Mouse (Mus musculus) megakaryocyte, embryonic 14.5 days (primary cell): ENCODE data around the gene Tnrc6a. TPM values are rescaled to one million over a fixed set of nuclear protein-coding genes. Genes with fewer than 3 reads are reported as not detected.
A peak's percentile ranks its signal among the peaks of the same experiment; 100 is the strongest.

ENCODE experiments used
- H3K27me3 ChIP-seq: replicated peaks from 2 replicates; pipeline ENCODE3; 2012; ENCODE audit warnings: inconsistent platforms
- H3K36me3 ChIP-seq: replicated peaks from 2 replicates; pipeline ENCODE3; 2012; ENCODE audit warnings: low read length, inconsistent platforms, mixed read lengths
- H3K4me1 ChIP-seq: 2 replicates; pipeline ENCODE4 v1.6.1; 2012; ENCODE audit warnings: inconsistent platforms
- H3K4me3 ChIP-seq: replicated peaks from 2 replicates; pipeline ENCODE3; 2012; ENCODE audit warnings: moderate library complexity, mild to moderate bottlenecking, inconsistent platforms
- H3K9me3 ChIP-seq: 2 replicates; pipeline ENCODE4 v1.6.1; 2012; ENCODE audit warnings: inconsistent platforms
- FLI1 ChIP-seq: IDR thresholded peaks from 2 replicates; pipeline ENCODE4 v1.6.1; 2012; ENCODE audit warnings: low read length, inconsistent platforms, mixed read lengths
- GATA1 ChIP-seq: IDR thresholded peaks from 3 replicates; pipeline ENCODE4 v1.6.1; 2012; ENCODE audit warnings: mixed read lengths, low read length, inconsistent platforms, borderline replicate concordance
- polyA plus RNA-seq: library from polyadenylated mRNA; stranded (reverse); fragments of >175 nt; gene quantifications from 2 replicates; pipeline ENCODE4 v1.2.3, GENCODE M21; 2012; ENCODE audit warnings: low replicate concordance; ENCODE audit not compliant: insufficient read depth

Gene Tnrc6a
- polyA plus RNA-seq, 1 experiment = 41.6 TPM

DNA sequence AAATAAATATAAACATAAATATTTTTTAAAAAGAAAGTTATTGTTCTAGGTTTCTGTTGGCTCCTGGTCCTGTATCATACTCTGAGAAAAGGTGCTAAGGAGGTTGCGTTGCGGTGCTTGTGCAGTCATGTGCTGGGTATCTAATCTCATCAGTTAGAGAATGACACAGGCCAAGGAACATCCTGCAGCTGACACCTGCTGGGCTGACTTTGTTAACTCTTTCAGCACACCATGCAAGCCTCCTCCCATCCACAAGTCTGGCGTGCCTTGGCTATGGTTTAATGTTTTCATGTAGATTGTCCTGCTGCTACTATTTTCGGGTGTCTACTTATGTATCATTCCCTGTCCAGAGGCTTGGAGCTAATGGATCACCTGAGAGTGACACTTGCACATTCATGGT is 14.3 kb downstream of the Tnrc6a start:
- TF ChIP-seq GATA1 (no peak), FLI1 (no peak)
- peaks cover 71% of the 10 kb centered on the region for H3K36me3 ChIP-seq
- no peaks in the 10 kb centered on the region for H3K27me3 ChIP-seq
- H3K4me1 ChIP-seq = peaks cover 62% of the 10 kb centered on the region
- H3K9me3 ChIP-seq = peaks cover 13% of the 10 kb centered on the region
- H3K4me3 ChIP-seq = peak overlapping the region; percentile 12

DNA sequence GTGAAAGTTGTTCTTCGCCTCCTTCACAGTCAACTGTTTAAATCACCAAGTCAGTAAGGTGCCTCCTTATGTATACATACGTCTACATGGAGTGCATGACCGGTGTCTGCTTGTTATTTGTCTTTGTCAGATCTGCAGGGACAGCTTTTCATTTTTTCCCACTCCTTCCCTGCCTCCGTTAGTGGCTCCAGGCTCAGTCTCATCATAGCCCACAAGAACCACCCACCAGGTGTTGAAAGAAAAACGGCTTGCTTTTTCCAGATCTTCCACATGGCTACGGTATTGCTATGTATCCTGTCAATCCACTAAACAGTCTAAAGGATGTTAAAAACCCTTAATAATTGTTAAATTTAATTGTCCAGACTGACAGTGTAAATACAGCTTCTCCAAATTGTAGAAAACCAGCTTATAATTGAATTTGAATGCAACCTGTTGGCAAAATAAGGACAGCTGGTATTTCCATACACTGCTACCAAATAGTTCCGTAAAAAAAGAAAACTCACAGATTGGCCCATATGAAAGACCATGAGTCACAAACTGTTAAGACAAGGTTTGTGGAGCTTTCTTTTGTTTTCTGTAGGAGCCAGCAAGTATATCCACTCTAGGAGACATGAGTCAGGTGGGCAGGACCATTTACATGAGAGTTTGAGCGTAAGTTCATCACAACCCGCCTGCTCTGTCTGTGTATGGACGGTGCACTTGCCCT is 22.6 kb downstream of the Tnrc6a start:
- peaks cover 61% of the 10 kb centered on the region for H3K36me3 ChIP-seq
- H3K9me3 ChIP-seq = no peaks in the 10 kb centered on the region
- no peak overlapping the region for H3K4me3 ChIP-seq
- H3K4me1 ChIP-seq = peaks cover 40% of the 10 kb centered on the region
- TF ChIP-seq FLI1 (no peak), GATA1 (no peak)
- no peaks in the 10 kb centered on the region for H3K27me3 ChIP-seq

GRCm38 (mm10) chr7:123147787-123148186 is 24.1 kb downstream of the Tnrc6a start:
- Histone ChIP-seq H3K4me1 (peaks cover 26% of the 10 kb centered on the region), H3K4me3 (no peak overlapping the region), H3K9me3 (no peaks in the 10 kb centered on the region), H3K36me3 (peaks cover 61% of the 10 kb centered on the region), H3K27me3 (no peaks in the 10 kb centered on the region)
- TF ChIP-seq FLI1 (no peak), GATA1 (no peak)

DNA sequence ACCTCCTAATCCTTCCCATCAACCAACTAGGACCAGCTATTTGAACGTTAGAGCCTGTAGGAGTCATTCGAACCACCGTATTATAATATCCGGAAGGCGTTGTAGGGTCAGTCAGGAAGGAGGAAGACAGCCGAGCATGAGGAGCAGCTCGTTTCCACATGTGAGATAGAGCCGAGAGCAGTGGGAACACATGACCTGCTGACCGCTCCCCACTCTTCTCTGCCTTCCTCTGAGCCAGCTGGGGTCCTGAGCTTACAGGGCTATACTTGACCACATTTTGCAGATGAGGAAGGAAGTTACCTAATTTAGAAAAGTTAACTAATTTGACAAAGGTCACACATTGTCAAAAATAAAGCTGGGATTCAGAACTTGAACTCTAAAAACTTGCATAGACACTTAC is 25.2 kb downstream of the Tnrc6a start:
- H3K4me3 ChIP-seq = peak overlapping the region; percentile 40
- TF ChIP-seq GATA1 (no peak), FLI1 (no peak)
- no peaks in the 10 kb centered on the region for H3K9me3 ChIP-seq
- peaks cover 23% of the 10 kb centered on the region for H3K4me1 ChIP-seq
- no peaks in the 10 kb centered on the region for H3K27me3 ChIP-seq
- H3K36me3 ChIP-seq = peaks cover 69% of the 10 kb centered on the region

GRCm38 (mm10) chr7:123162346-123162745 is 38.7 kb downstream of the Tnrc6a start:
- no peak for TF ChIP-seq GATA1
- TF ChIP-seq FLI1 = no peak
- Histone ChIP-seq H3K9me3 (no peaks in the 10 kb centered on the region), H3K27me3 (no peaks in the 10 kb centered on the region), H3K4me3 (no peak overlapping the region), H3K4me1 (peaks cover 7% of the 10 kb centered on the region; the same call in 1 of the 2 replicates), H3K36me3 (peaks cover 84% of the 10 kb centered on the region)

DNA sequence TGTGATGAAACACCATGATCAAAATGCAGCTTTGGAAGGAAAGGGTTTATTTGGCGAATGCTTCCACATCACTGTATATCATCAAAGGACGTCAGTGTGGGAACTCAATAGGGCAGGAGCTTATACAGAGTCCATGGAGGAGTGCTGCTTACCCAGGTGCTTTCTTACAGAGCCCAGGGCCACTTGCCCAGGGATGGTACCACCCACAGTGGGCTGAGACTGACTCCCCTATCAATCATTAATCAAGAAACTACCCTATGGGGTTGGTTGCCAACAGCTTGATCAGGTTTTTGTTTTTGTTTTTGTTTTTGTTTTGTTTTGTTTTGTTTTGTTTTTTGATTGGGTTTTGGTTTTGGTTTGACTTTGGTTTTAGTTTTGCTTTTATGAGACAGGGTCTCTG is 43.8 kb downstream of the Tnrc6a start:
- no peak for TF ChIP-seq GATA1
- no peak for TF ChIP-seq FLI1
- Histone ChIP-seq H3K9me3 (no peaks in the 10 kb centered on the region), H3K27me3 (no peaks in the 10 kb centered on the region), H3K4me1 (0 out of 2 replicates have a peak, but pooled peaks cover 3% of the 10 kb centered on the region), H3K36me3 (peaks cover 100% of the 10 kb centered on the region), H3K4me3 (no peak overlapping the region)

GRCm38 (mm10) chr7:123169618-123170017 is 45.9 kb downstream of the Tnrc6a start:
- H3K4me1 ChIP-seq = no peaks in the 10 kb centered on the region
- no peaks in the 10 kb centered on the region for H3K27me3 ChIP-seq
- H3K4me3 ChIP-seq = no peak overlapping the region
- TF ChIP-seq FLI1 (no peak), GATA1 (no peak)
- no peaks in the 10 kb centered on the region for H3K9me3 ChIP-seq
- H3K36me3 ChIP-seq = peaks cover 100% of the 10 kb centered on the region

DNA sequence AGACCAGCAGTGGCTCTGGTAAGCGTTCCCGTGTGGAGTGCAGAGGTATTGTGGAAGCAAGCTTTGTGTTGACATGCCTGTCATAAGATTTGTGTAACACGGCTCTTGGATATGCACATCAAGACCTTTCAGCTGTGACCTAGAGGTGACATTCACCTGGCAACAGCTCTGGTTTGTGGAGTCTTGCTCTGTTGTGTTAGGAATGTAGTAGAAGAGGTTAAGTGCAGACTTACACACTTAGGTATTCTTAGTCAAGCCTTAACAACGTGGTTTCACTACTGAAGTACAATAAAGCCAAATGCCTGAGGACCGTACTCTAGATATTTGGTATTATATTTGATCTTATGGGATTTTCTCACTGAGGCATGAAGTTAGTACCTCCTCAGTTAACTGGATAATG is 48.4 kb downstream of the Tnrc6a start:
- no peak overlapping the region for H3K4me3 ChIP-seq
- no peaks in the 10 kb centered on the region for H3K9me3 ChIP-seq
- no peaks in the 10 kb centered on the region for H3K4me1 ChIP-seq
- TF ChIP-seq GATA1 = no peak
- TF ChIP-seq FLI1 = no peak
- peaks cover 99% of the 10 kb centered on the region for H3K36me3 ChIP-seq
- no peaks in the 10 kb centered on the region for H3K27me3 ChIP-seq

DNA sequence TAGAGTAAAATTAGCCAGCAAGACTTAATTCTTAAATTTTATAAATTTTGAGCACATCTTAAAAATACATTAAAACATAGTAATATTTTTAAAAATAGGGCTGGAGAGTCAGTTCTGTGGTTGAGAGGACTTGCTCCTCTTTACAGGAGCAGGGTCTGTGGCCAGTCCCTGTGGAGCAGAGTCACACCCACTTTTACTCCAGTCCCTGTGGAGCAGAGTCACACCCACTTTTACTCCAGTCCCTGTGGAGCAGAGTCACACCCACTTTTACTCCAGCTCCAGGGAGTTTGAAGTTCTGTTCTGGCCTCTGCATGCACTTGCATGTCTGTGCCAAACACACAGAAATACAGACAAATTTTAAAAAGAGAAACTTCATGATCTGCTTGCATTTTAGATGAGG is 53.5 kb downstream of the Tnrc6a start:
- H3K27me3 ChIP-seq = no peaks in the 10 kb centered on the region
- H3K4me1 ChIP-seq = no peaks in the 10 kb centered on the region
- TF ChIP-seq FLI1 (no peak), GATA1 (no peak)
- H3K9me3 ChIP-seq = no peaks in the 10 kb centered on the region
- no peak overlapping the region for H3K4me3 ChIP-seq
- peaks cover 99% of the 10 kb centered on the region for H3K36me3 ChIP-seq

- Histone ChIP-seq H3K36me3 (peaks cover 100% of the 10 kb centered on the region), H3K4me1 (no peaks in the 10 kb centered on the region), H3K9me3 (no peaks in the 10 kb centered on the region), H3K4me3 (no peak overlapping the region), H3K27me3 (no peaks in the 10 kb centered on the region)
- TF ChIP-seq GATA1 = no peak
- no peak for TF ChIP-seq FLI1
Measured at GRCm38 (mm10) chr7:123181787-123182701, 58.4 kb downstream of the Tnrc6a start.
